Mouse (Mus musculus) MEL (cell line): Measurements from ENCODE around the gene Epb41l5.

Experiments
- CTCF ChIP-seq, 3 experiments: IDR thresholded peaks in 2 of 3; conservative IDR thresholded peaks in 1 of 3; 2 replicates each; pipeline ENCODE4 v1.5.1; 2011 to 2012; ENCODE audit warnings: low read length in 3 of 3, low read depth in 2 of 3, mild to moderate bottlenecking in 2 of 3, improper control_type of control experiment in 1 of 3, inconsistent platforms in 1 of 3, mixed read lengths in 1 of 3, moderate library complexity in 1 of 3; ENCODE audit not compliant: control insufficient read depth in 1 of 3, insufficient read depth in 1 of 3, poor library complexity in 1 of 3, severe bottlenecking in 1 of 3
- ETS1 ChIP-seq: IDR thresholded peaks from 2 replicates; pipeline ENCODE4 v1.6.1; 2012; ENCODE audit warnings: low read depth, mild to moderate bottlenecking, inconsistent platforms, low read length, improper control_type of control experiment, moderate library complexity
- KAT2A ChIP-seq: conservative IDR thresholded peaks from 2 replicates; pipeline ENCODE4 v1.6.1; 2012; ENCODE audit warnings: low read depth, low read length, improper control_type of control experiment, inconsistent platforms
- MAFK ChIP-seq: IDR thresholded peaks from 2 replicates; pipeline ENCODE4 v1.6.1; 2011; ENCODE audit warnings: low read depth, mild to moderate bottlenecking, low read length, improper control_type of control experiment, borderline replicate concordance
- NRF1 ChIP-seq: IDR thresholded peaks from 2 replicates; pipeline ENCODE4 v1.6.1; 2014; ENCODE audit warnings: low read depth, mild to moderate bottlenecking, inconsistent platforms, low read length, improper control_type of control experiment, moderate library complexity; ENCODE audit not compliant: poor library complexity, insufficient read depth, severe bottlenecking
- POLR2A ChIP-seq, 2 experiments: IDR thresholded peaks; 2 replicates each; pipeline ENCODE4 v1.6.1; 2011 to 2012; ENCODE audit warnings: low read length in 2 of 2, mild to moderate bottlenecking in 2 of 2, control low read depth in 1 of 2, improper control_type of control experiment in 1 of 2, low read depth in 1 of 2, moderate library complexity in 1 of 2; ENCODE audit not compliant: control insufficient read depth in 1 of 2, insufficient read depth in 1 of 2, poor library complexity in 1 of 2
- POLR2AphosphoS2 ChIP-seq: IDR thresholded peaks from 2 replicates; pipeline ENCODE4 v1.6.1; 2011; ENCODE audit warnings: low read length, improper control_type of control experiment
- POLR2AphosphoS5 ChIP-seq: IDR thresholded peaks from 2 replicates; pipeline ENCODE4 v1.6.1; 2012; ENCODE audit warnings: low read depth, borderline replicate concordance, mild to moderate bottlenecking, inconsistent platforms, low read length, moderate library complexity, mixed read lengths
- TAL1 ChIP-seq: IDR thresholded peaks from 2 replicates; pipeline ENCODE4 v1.6.1; 2012; ENCODE audit warnings: mild to moderate bottlenecking, inconsistent platforms, low read length, moderate library complexity, mixed read lengths
- ZMIZ1 ChIP-seq: IDR thresholded peaks from 2 replicates; pipeline ENCODE4 v1.6.1; 2012; ENCODE audit warnings: low read depth, mild to moderate bottlenecking, inconsistent platforms, low read length, improper control_type of control experiment, moderate library complexity

DNA sequence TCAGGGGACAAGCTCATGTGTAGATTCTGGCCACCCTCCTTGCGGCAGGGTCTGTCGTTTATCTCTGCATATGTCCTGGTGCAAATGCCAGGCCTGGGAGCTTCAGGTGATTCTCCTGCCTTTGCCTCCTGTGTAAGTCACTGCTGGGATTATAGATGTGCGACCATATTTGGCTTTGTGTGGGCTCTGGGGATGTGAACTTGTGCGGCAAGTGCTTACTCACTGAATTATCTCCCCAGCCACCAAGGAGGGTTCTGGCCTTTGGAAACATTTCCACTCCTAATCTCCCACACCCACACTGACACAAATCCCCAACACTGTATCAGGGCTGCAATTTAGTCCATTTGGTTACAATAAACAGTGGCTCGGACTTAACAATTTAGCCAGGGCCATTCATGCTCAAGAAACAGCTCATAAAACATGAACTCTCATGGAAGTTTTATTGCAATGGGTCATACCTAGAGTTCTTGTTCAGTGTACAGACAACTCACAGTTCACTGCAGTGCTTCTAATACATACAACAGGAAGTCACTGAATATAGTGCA lies 104.1 kb downstream of the Epb41l5 start:
- no peak for TF ChIP-seq CTCF (IDR thresholded peaks at IDR 0.05 in 2 of 3, conservative IDR thresholded peaks at IDR 0.05 in 1 of 3; ENCODE audit: control insufficient read depth in 1 of 3, insufficient read depth in 1 of 3, low read depth in 2 of 3, low read length in 3 of 3, poor library complexity in 1 of 3, severe bottlenecking in 1 of 3)
- TF ChIP-seq POLR2AphosphoS5: no peak
- TF ChIP-seq POLR2AphosphoS2: no peak
- no peak for TF ChIP-seq NRF1
- no peak for TF ChIP-seq POLR2A (IDR thresholded peaks at IDR 0.05; ENCODE audit: control insufficient read depth in 1 of 2, insufficient read depth in 1 of 2, low read depth in 1 of 2, low read length in 2 of 2, poor library complexity in 1 of 2)
- no peak for TF ChIP-seq ZMIZ1
- no peak for TF ChIP-seq ETS1
- no peak for TF ChIP-seq KAT2A
- no peak for TF ChIP-seq TAL1
- no peak for TF ChIP-seq MAFK
